9 mouse cellular contexts compared by ENCODE assay signal in the genomic region with DNA sequence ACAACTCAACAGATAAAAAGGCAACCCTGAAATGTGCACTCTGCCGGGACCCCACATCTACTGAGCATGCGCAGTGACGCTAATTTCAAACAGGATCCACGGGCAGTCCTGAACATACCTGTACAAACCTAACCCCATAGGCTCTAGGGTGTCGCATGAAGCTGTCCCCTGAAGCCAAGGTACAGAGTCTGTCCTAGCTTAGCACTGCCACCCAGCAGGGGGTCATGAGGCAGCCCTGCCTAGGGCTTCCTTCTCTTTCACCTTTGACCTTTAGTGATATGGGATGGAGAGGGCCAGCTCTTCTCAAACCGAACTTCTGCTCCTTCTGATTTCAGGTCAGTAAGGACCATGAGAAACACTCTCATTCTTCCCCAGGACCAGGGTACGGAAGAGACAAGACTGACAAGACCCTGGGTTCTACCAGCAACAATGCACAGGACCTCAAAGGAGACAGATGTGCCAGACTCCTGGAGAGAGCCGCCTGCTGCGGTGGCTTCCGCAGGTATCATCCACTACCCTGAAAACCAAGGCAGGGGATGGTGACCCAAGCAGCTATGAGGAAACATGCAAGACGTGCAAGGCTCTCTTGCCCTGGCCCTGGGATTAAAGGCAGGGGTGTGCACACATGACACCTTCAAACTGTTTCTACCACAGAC. TPM values are rescaled to one million over a fixed set of nuclear protein-coding genes. Genes with fewer than 3 reads are reported as not detected.
DNase-seq lines count a peak whose midpoint lies in the region; ATAC-seq lines count a peak whose summit lies in the region.
"Had no signal": no experiment of that assay in that cellular context is flagged by ENCODE, and none has a peak within 500 bp of the region (broad histone marks: within the 10 kb centered on the region; RNA-seq: fewer than 3 reads in every experiment).

No protein-coding gene starts in this region.

- peaks cover 86% of the 10 kb centered on the region for H3K79me2 ChIP-seq in macrophage (ENCODE audit: inconsistent target)

- H3K4me2 ChIP-seq in kidney, embryonic 16.5 days (replicated peaks; ENCODE audit: low read depth, low read length), result peak overlapping the region; percentile 82
- H3K4me2 ChIP-seq in hindbrain, embryonic 12.5 days (replicated peaks), result peak overlapping the region; percentile 78

- ATAC-seq in kidney, embryonic 16.5 days (ENCODE audit: low FRiP score, low TSS enrichment), result no peak
- ATAC-seq in hindbrain, embryonic 12.5 days (ENCODE audit: low FRiP score), result no peak

- peak overlapping the region; percentile 94 for H3K27ac ChIP-seq in kidney, embryonic 16.5 days (ENCODE audit: low read length)
- H3K27ac ChIP-seq in brown adipose tissue, adult 24 weeks (replicated peaks; ENCODE audit: low read depth, low read length), result peak overlapping the region; percentile 65
- 0 out of 2 replicates have a peak overlapping the region, but pooled peaks have one; percentile 95 for H3K27ac ChIP-seq in hindbrain, embryonic 12.5 days
- peak overlapping the region; percentile 70 for H3K27ac ChIP-seq in macrophage

- no peaks in the 10 kb centered on the region for H3K27me3 ChIP-seq in kidney, embryonic 16.5 days (ENCODE audit: insufficient read depth, low read length)
- no peaks in the 10 kb centered on the region for H3K27me3 ChIP-seq in hindbrain, embryonic 12.5 days

- H3K9ac ChIP-seq in kidney, embryonic 16.5 days (replicated peaks; ENCODE audit: low read length), result peak overlapping the region; percentile 17
- H3K9ac ChIP-seq in hindbrain, embryonic 12.5 days, result 0 out of 2 replicates have a peak overlapping the region, but pooled peaks have one; percentile 92

- peaks cover 43% of the 10 kb centered on the region for H3K4me1 ChIP-seq in kidney, embryonic 16.5 days (ENCODE audit: insufficient read depth, low read length)
- peaks cover 19% of the 10 kb centered on the region for H3K4me1 ChIP-seq in brown adipose tissue, adult 24 weeks (ENCODE audit: control insufficient read depth, insufficient read depth, insufficient read length, low read length)
- H3K4me1 ChIP-seq in hindbrain, embryonic 12.5 days, result peaks cover 56% of the 10 kb centered on the region

- peak overlapping the region; percentile 4; the same call in 1 of the 2 replicates for H3K4me3 ChIP-seq in kidney, embryonic 16.5 days (ENCODE audit: low read length)
- H3K4me3 ChIP-seq in brown adipose tissue, adult 24 weeks (ENCODE audit: insufficient read depth, low read depth, low read length), result peak overlapping the region; percentile 97
- H3K4me3 ChIP-seq in hindbrain, embryonic 12.5 days, result no peak overlapping the region; the same call in 1 of the 2 replicates
- H3K4me3 ChIP-seq in macrophage (ENCODE audit: inconsistent target), result peak overlapping the region; percentile 23

- H3K9me3 ChIP-seq in kidney, embryonic 16.5 days (ENCODE audit: low read length), result peaks cover 7% of the 10 kb centered on the region; the same call in 1 of the 2 replicates
- H3K9me3 ChIP-seq in hindbrain, embryonic 12.5 days (replicated peaks), result no peaks in the 10 kb centered on the region

- peaks cover 9% of the 10 kb centered on the region for H3K36me3 ChIP-seq in kidney, embryonic 16.5 days (ENCODE audit: insufficient read depth, low read length)
- H3K36me3 ChIP-seq in hindbrain, embryonic 12.5 days, result peaks cover 28% of the 10 kb centered on the region
- H3K36me3 ChIP-seq in macrophage (ENCODE audit: inconsistent target), result no peaks in the 10 kb centered on the region

- DNase-seq in kidney, adult 8-10 months, result no peak
- DNase-seq in urinary bladder, postnatal 4 days (ENCODE audit: low spot score in 2 of 2), result no peak
- no peak for DNase-seq in layer of hippocampus, adult 9-10 months (ENCODE audit: low spot score)
- no peak for DNase-seq in kidney, postnatal 4 days

- 78% methylated on average over 11 of the region's 11 CpGs for WGBS in kidney, embryonic 16.5 days
- 70% methylated on average over 11 of the region's 11 CpGs for WGBS in hindbrain, embryonic 12.5 days
- WGBS in macrophage (ENCODE audit: missing documents), result 87% methylated on average over 11 of the region's 11 CpGs

RNA-seq across cellular contexts. Expression of gene Cdc42ep4, which starts 3.8 kb away (rescaled TPM):
- polyA plus RNA-seq in kidney, embryonic 16.5 days (2015; fragmentation: Nextera tagmentation; extraction: Ambion mirVana), result 73.9 and 74.5 TPM in 2 replicates
- 8.7 and 16.3 TPM in 2 replicates for polyA plus RNA-seq in brown adipose tissue, adult 24 weeks (2012; ENCODE audit: insufficient read depth, insufficient read length, missing spikeins)
- 98.7 and 106 TPM in 2 replicates for polyA plus RNA-seq in hindbrain, embryonic 12.5 days (2016; fragmentation: Nextera tagmentation; extraction: Ambion mirVana)
- total RNA-seq in macrophage (2018; cell fraction: chromatin; rRNA removed), result 100 to 1,000 TPM in 6 of 26 experiments, 10 to 100 TPM in 14, 1 to 10 TPM in 6; 5.0 to 155 (median 36.6) TPM
- total RNA-seq in macrophage (2018; cell fraction: cytosol; rRNA removed), result 100 to 1,000 TPM in 7 of 26 experiments, 10 to 100 TPM in 19; 17.2 to 237 (median 26.6) TPM
- total RNA-seq in macrophage (2018; cell fraction: nucleus; rRNA removed), result 100 to 1,000 TPM in 8 of 26 experiments, 10 to 100 TPM in 18; 15.6 to 179 (median 63.8) TPM
- 6.8 to 16.9 TPM (median 13.4 TPM) in 3 replicates for polyA plus RNA-seq in macrophage (2018)

RNA-seq across cellular contexts. Expression of gene Cpsf4l, which starts 38.0 kb away (rescaled TPM):
- 1.3 and 1.4 TPM in 2 replicates for polyA plus RNA-seq in kidney, embryonic 16.5 days (2015; fragmentation: Nextera tagmentation; extraction: Ambion mirVana)
- not detected in 2 replicates for polyA plus RNA-seq in brown adipose tissue, adult 24 weeks (2012; ENCODE audit: insufficient read depth, insufficient read length, missing spikeins)
- 0.15 and 0.31 TPM in 2 replicates for polyA plus RNA-seq in hindbrain, embryonic 12.5 days (2016; fragmentation: Nextera tagmentation; extraction: Ambion mirVana)
- 1 to 10 TPM in 1 of 26 experiments, under 1 TPM in 1, not detected in 24; 0.94 to 1.3 TPM for total RNA-seq in macrophage (2018; cell fraction: chromatin; rRNA removed)
- total RNA-seq in macrophage (2018; cell fraction: cytosol; rRNA removed), result not detected
- 1 to 10 TPM in 1 of 26 experiments, under 1 TPM in 2, not detected in 23; 0.40 to 1.6 (median 0.46) TPM for total RNA-seq in macrophage (2018; cell fraction: nucleus; rRNA removed)
- not detected in 3 replicates for polyA plus RNA-seq in macrophage (2018)
- total RNA-seq: hematopoietic stem cell, adult 5-6 weeks had no signal
